Mouse (Mus musculus) lung, embryonic 16.5 days (tissue): ENCODE data around the gene Olfr288. TPM values are rescaled to one million over a fixed set of nuclear protein-coding genes. Genes with fewer than 3 reads are reported as not detected.

Experiments used
- ATAC-seq: fragments of 200-750 bp; cut with Nextera tagmentation; 2 replicates; pipeline ENCODE4 v1.8.0; 2017; ENCODE audit warnings: low read depth, mild to moderate bottlenecking, moderate library complexity
- H3K27ac ChIP-seq: fragments of 300-500 bp; sonication (generic); 2 replicates; pipeline ENCODE4 v1.5.1; 2014; ENCODE audit warnings: mild to moderate bottlenecking, control low read depth, low read length
- H3K27me3 ChIP-seq: fragments of 300-500 bp; sonication (generic); 2 replicates; pipeline ENCODE4 v1.6.1; 2014; ENCODE audit warnings: low read depth, low read length, mixed read lengths; ENCODE audit not compliant: control insufficient read depth, insufficient read depth
- H3K36me3 ChIP-seq: fragments of 300-500 bp; sonication (generic); 2 replicates; pipeline ENCODE4 v1.6.1; 2014; ENCODE audit warnings: low read length; ENCODE audit not compliant: control insufficient read depth, insufficient read depth
- H3K4me1 ChIP-seq: fragments of 300-500 bp; sonication (generic); replicated peaks from 2 replicates; pipeline ENCODE4 v1.6.1; 2014; ENCODE audit warnings: low read length, mixed read lengths; ENCODE audit not compliant: control insufficient read depth, insufficient read depth
- H3K4me2 ChIP-seq: fragments of 300-500 bp; sonication (generic); 2 replicates; pipeline ENCODE4 v1.6.1; 2014; ENCODE audit warnings: low read depth, low read length, control low read depth
- H3K4me3 ChIP-seq: fragments of 300-500 bp; sonication (generic); 2 replicates; pipeline ENCODE4 v1.5.1; 2014; ENCODE audit warnings: mild to moderate bottlenecking, low read length, control low read depth
- H3K9ac ChIP-seq: fragments of 300-500 bp; sonication (generic); 2 replicates; pipeline ENCODE4 v1.6.1; 2014; ENCODE audit warnings: low read length, control low read depth
- H3K9me3 ChIP-seq: fragments of 300-500 bp; sonication (generic); 2 replicates; pipeline ENCODE4 v1.6.1; 2016; ENCODE audit warnings: low read length; ENCODE audit not compliant: control insufficient read depth
- WGBS: fragments of 180-500 bp; shearing (Covaris S2); extraction: QIAGEN DNeasy Blood & Tissue Kit; methylation state at CpG from one replicate; pipeline ENCODE4 v1.1.7; 2014; 5-methylcytosine and 5-hydroxymethylcytosine counted together
- polyA plus RNA-seq: library from polyadenylated mRNA; unstranded; fragments of >200 nt; fragmentation: Nextera tagmentation; extraction: Ambion mirVana; gene quantifications from 2 replicates; pipeline ENCODE4 v1.2.1, GENCODE M21; 2015

The Olfr288 gene
- polyA plus RNA-seq, 1 experiment from 2014 or later: not detected

- Histone ChIP-seq H3K27ac (no peak overlapping the region), H3K4me3 (no peak overlapping the region), H3K9ac (no peak overlapping the region), H3K4me1 (no peaks in the 10 kb centered on the region), H3K9me3 (no peaks in the 10 kb centered on the region), H3K36me3 (no peaks in the 10 kb centered on the region), H3K4me2 (no peak overlapping the region), H3K27me3 (no peaks in the 10 kb centered on the region; the same call in 1 of the 2 replicates)
- ATAC-seq: no peak
- 77% methylated on average over 5 of the region's 5 CpGs for WGBS
Measured at GRCm38 (mm10) chr15:98155272-98155671, 40.1 kb downstream of the Olfr288 start.

- H3K4me1 ChIP-seq: no peaks in the 10 kb centered on the region
- no peaks in the 10 kb centered on the region; the same call in 1 of the 2 replicates for H3K27me3 ChIP-seq
- 76% methylated on average over 3 of the region's 3 CpGs for WGBS
- H3K4me3 ChIP-seq: no peak overlapping the region
- no peak overlapping the region for H3K4me2 ChIP-seq
- H3K27ac ChIP-seq: no peak overlapping the region
- no peak for ATAC-seq
- H3K9me3 ChIP-seq: no peaks in the 10 kb centered on the region
- no peaks in the 10 kb centered on the region for H3K36me3 ChIP-seq
- no peak overlapping the region for H3K9ac ChIP-seq
Measured at GRCm38 (mm10) chr15:98154631-98155030, 40.7 kb downstream of the Olfr288 start.

DNA sequence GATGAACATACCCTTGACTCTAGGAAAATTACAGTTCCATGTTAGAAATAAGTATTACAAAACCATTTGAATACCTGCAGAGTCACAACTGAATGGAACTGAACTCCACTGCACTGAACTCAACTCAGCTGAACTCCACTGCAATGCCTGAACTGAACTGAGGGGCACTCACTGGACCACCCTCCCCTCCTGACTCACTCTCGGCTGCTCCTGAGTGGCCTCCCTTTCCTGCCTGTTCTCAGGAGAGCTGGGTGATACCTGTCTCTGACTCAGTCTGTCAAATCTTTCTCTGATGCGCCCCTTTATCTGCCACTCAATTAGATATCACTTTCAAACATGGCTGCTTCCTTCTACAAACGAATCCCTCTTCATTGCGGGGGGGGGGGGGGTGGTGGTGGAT is 41.2 kb downstream of the Olfr288 start:
- Histone ChIP-seq H3K4me1 (no peaks in the 10 kb centered on the region), H3K9me3 (no peaks in the 10 kb centered on the region), H3K9ac (no peak overlapping the region), H3K4me3 (no peak overlapping the region), H3K27me3 (no peaks in the 10 kb centered on the region; the same call in 1 of the 2 replicates), H3K36me3 (no peaks in the 10 kb centered on the region), H3K27ac (no peak overlapping the region), H3K4me2 (no peak overlapping the region)
- 48% methylated on average over 4 of the region's 4 CpGs for WGBS
- no peak for ATAC-seq

DNA sequence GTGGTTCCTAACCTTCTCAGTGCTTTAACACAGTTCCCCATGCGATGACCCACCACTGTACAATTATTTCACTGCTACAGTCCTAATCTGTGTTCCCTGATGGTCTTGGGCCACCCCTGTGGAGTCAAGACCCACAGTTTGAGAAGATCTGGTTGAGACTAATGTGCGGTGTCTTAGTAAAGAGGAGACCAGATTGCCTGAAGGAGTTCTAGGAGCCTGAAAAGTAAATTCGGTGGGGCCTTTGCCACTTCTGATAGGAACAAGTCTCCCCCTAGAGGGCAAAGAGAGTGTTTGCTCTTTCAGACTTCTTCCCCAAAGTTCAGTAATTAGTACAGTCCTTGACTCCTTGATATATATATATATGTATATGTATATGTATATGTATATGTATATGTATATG is 41.7 kb downstream of the Olfr288 start:
- 0 out of 2 replicates have a peak, but pooled peaks have one; percentile 20 for ATAC-seq

GRCm38 (mm10) chr15:98152916-98153315 is 42.4 kb downstream of the Olfr288 start:
- Histone ChIP-seq H3K4me1 (no peaks in the 10 kb centered on the region), H3K4me2 (no peak overlapping the region), H3K4me3 (no peak overlapping the region), H3K27ac (no peak overlapping the region), H3K27me3 (no peaks in the 10 kb centered on the region; the same call in 1 of the 2 replicates), H3K9ac (no peak overlapping the region), H3K9me3 (no peaks in the 10 kb centered on the region), H3K36me3 (no peaks in the 10 kb centered on the region)
- ATAC-seq: no peak
- 55% methylated on average over 7 of the region's 7 CpGs for WGBS

More for the DNA sequence above, 41.7 kb downstream of the Olfr288 start:
- no peak overlapping the region for H3K27ac ChIP-seq
- H3K4me1 ChIP-seq: no peaks in the 10 kb centered on the region
- H3K27me3 ChIP-seq: no peaks in the 10 kb centered on the region; the same call in 1 of the 2 replicates
- H3K36me3 ChIP-seq: no peaks in the 10 kb centered on the region
- no peak overlapping the region for H3K9ac ChIP-seq
- H3K9me3 ChIP-seq: no peaks in the 10 kb centered on the region
- H3K4me2 ChIP-seq: no peak overlapping the region
- WGBS: 34% methylated on average over 3 of the region's 3 CpGs
- H3K4me3 ChIP-seq: no peak overlapping the region

- no peak overlapping the region for H3K4me3 ChIP-seq
Measured at GRCm38 (mm10) chr15:98149166-98149602, 46.2 kb downstream of the Olfr288 start.

DNA sequence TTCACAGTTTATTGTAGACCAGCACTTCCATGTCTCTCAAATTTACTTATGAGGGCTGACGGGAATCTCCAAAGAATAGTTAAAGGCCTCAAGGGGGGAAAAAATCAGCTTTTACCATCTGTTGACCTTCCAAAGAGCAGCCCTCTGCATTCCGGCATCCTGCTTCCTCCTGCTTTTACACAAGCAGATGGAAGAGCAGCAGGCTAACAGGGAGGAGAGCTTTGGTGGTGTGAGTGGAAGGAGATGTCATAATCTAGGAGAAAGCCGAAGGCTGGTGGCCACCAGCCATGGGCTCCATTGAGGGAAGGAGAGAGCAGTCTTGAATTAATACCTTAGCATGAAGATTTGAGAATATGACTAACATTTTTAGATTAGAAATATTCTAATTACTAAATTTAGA is 47.0 kb downstream of the Olfr288 start:
- no peaks in the 10 kb centered on the region for H3K36me3 ChIP-seq
- no peak for ATAC-seq
- no peak overlapping the region for H3K9ac ChIP-seq
- H3K4me3 ChIP-seq: no peak overlapping the region
- no peak overlapping the region for H3K27ac ChIP-seq
- WGBS: 64% methylated on average over 3 of the region's 3 CpGs
- H3K4me2 ChIP-seq: no peak overlapping the region
- H3K9me3 ChIP-seq: no peaks in the 10 kb centered on the region
- H3K4me1 ChIP-seq: peaks cover 8% of the 10 kb centered on the region
- H3K27me3 ChIP-seq: no peaks in the 10 kb centered on the region; the same call in 1 of the 2 replicates

More at GRCm38 (mm10) chr15:98149166-98149602, 46.2 kb downstream of the Olfr288 start:
- Histone ChIP-seq H3K4me2 (no peak overlapping the region), H3K27ac (no peak overlapping the region), H3K9ac (no peak overlapping the region), H3K36me3 (no peaks in the 10 kb centered on the region), H3K4me1 (peaks cover 8% of the 10 kb centered on the region), H3K27me3 (no peaks in the 10 kb centered on the region; the same call in 1 of the 2 replicates), H3K9me3 (no peaks in the 10 kb centered on the region)
- ATAC-seq: no peak
- 53% methylated on average over 10 of the region's 10 CpGs for WGBS

- 1% methylated on average over 38 of the region's 38 CpGs for WGBS
- peak overlapping the region; percentile 98 for H3K4me3 ChIP-seq
- H3K36me3 ChIP-seq: peaks cover 7% of the 10 kb centered on the region
- peak overlapping the region; percentile 78 for H3K4me2 ChIP-seq
- H3K4me1 ChIP-seq: peaks cover 8% of the 10 kb centered on the region
- peak; percentile 98 for ATAC-seq
- H3K9ac ChIP-seq: peak overlapping the region; percentile 96
- H3K27me3 ChIP-seq: no peaks in the 10 kb centered on the region
- H3K27ac ChIP-seq: peak overlapping the region; percentile 47
- no peaks in the 10 kb centered on the region for H3K9me3 ChIP-seq
Measured at GRCm38 (mm10) chr15:98145559-98146181, 49.7 kb downstream of the Olfr288 start.

DNA sequence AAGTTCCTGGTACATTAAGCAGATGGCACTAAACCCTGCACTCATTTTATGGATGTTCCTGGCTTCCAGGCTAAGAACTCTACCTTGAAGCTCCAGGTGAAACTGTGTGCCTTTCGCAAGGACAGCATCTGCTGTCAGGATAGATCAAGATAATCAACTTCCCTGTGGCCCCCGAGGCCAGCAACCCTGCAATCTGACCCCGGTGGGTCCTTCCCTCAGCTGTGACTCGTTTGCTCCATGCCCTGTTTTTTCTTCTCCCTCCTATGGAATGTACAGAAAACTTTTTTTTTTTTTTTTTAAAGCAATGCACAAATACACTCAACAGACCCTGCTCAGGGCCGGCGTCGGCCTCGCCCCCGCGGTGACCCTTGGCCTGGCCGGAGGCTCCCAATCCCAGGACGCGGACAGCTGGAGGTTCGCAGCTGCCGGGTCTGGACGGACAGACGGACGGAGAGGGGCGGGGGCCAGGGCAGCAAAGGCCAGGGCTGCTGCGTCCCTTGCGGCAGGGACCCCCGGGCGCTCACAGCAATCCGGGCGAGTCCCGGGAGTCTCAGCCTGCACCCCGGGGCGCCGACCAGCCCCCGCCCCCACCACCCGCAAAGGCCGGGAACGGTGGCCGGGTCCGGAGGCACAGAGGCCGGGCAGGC is 50.4 kb downstream of the Olfr288 start:
- peaks cover 10% of the 10 kb centered on the region for H3K36me3 ChIP-seq
- H3K4me1 ChIP-seq: peaks cover 8% of the 10 kb centered on the region
- WGBS: under 1% methylated on average over 36 of the region's 36 CpGs
- peak overlapping the region; percentile 78 for H3K4me2 ChIP-seq
- ATAC-seq: peak; percentile 68
- no peaks in the 10 kb centered on the region for H3K9me3 ChIP-seq
- peak overlapping the region; percentile 96 for H3K9ac ChIP-seq
- H3K4me3 ChIP-seq: peak overlapping the region; percentile 98
- H3K27ac ChIP-seq: peak overlapping the region; percentile 47
- no peaks in the 10 kb centered on the region for H3K27me3 ChIP-seq
